Mouse (Mus musculus) frontal cortex, postnatal 25 days (tissue): ENCODE measurements at regions not wholly inside any gene's neighbourhood (a gene's known extent, or its start where the extent isn't known, plus 50 kb on each side); places are given as distances from the start of the nearest gene placed in this dataset.

Experiments used
- DNase-seq, 2 experiments: peaks; one replicate each; pipeline ENCODE4 v3.0.0; 2022; ENCODE audit warnings: low spot score in 2 of 2

- no peak for DNase-seq
Measured at GRCm38 (mm10) chr4:7143676-7144075, 1095.2 kb downstream of the Car8 start.

DNA sequence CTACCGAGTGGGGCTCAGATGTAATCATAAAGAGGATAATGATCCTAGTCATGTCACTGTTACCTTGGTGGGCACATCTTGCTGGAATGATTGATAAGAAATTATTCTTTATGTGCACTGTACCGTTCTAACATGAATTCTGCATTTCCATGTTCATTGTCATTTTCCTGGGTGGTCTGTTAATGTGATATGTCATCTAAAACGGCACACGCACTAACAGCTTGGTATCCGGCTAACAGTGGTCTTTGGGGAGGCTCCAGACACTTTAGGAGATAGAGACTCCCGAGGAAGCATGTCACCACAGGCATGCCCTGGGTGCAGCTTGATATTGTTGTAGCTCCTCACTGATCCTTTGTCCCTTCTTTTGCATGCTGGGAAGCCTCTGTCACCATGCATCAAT lies 1096.1 kb downstream of the Car8 start:
- no peak for DNase-seq

GRCm38 (mm10) chr4:7112159-7112558 lies 1126.7 kb downstream of the Car8 start:
- DNase-seq: no peak

DNA sequence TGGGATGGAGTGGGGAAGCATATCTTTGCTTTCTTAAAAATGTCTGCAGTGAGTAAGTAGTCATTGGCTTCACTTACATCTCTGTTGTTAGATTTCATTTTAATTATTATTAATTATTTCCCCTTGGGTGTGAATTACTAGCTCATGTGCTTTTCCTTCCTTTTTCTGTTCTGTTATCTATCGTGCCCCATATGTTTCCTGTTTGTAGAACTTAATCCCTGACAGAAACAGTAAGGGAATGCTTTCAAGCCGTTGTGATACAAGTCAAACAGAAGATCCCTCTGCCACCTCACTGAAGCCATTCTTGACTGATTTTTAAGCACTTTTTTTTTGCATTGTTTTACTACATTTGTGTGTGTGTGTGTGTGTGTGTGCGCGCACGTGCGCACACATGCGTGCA lies 1145.9 kb downstream of the Car8 start:
- DNase-seq: no peak

DNA sequence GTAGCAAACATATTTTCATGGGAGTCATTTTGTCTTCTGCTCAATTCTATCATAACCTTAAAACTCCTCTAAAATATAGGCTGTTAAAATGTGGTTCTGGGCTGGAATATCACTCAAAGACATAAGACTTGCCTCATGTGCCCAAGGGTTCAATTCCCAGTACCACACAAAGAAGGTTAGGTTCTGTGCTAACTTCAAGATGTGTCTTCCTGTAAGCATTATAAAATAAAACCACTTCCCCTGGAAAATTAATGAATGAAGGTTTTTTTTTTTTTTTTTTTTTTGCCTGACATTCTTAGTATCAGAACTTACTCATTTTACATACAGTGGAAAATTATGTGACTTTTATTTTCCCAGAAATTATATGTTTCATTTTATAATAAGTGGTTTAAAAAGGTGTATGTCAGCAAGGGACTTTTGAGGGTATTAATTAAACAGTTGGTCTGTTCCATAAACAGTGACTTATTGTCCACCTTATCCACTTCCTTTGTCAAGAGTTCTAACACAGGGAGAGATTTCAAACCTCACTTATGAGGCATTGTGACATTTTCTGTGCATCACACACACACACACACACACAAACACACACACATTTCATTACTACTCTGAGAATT lies 1147.5 kb downstream of the Car8 start:
- no peak for DNase-seq
